Mouse (Mus musculus) hematopoietic stem cell, adult 5-6 weeks (primary cell): Measurements from ENCODE around the gene Tanc1. TPM values are rescaled to one million over a fixed set of nuclear protein-coding genes. Genes with fewer than 3 reads are reported as not detected.

ENCODE experiments used
- ATAC-seq, 2 experiments: fragments of 125-278 bp in 1 of 2; replicated peaks in 1 of 2; 2 replicates each; pipeline ENCODE4 v1.8.0; 2016 to 2017; ENCODE audit warnings: inconsistent platforms in 2 of 2, mild to moderate bottlenecking in 2 of 2, moderate number of reproducible peaks in 2 of 2, low read depth in 1 of 2, moderate TSS enrichment in 1 of 2; ENCODE audit not compliant: low FRiP score in 2 of 2, poor library complexity in 2 of 2, severe bottlenecking in 2 of 2, insufficient read depth in 1 of 2, low TSS enrichment in 1 of 2
- total RNA-seq: library from RNA; stranded (forward); fragments of 172-1452, 232-1000 nt; gene quantifications from 2 replicates; pipeline ENCODE4 v1.2.3, GENCODE M21; 2017

The Tanc1 gene
- total RNA-seq, 1 experiment from 2014 or later = 11.0 TPM

GRCm38 (mm10) chr2:59783055-59783831 is 171.4 kb downstream of the Tanc1 start:
- ATAC-seq = no peak

GRCm38 (mm10) chr2:59783832-59784627 is 172.2 kb downstream of the Tanc1 start:
- no peak for ATAC-seq

- no peak for ATAC-seq
Observed at GRCm38 (mm10) chr2:59784628-59784883, 172.7 kb downstream of the Tanc1 start.

- no peak for ATAC-seq
Observed at GRCm38 (mm10) chr2:59785597-59785996, 173.8 kb downstream of the Tanc1 start.

- ATAC-seq = no peak
Observed at GRCm38 (mm10) chr2:59788704-59789500, 177.1 kb downstream of the Tanc1 start.

- no peak for ATAC-seq
Observed at GRCm38 (mm10) chr2:59791596-59791995, 179.8 kb downstream of the Tanc1 start.

GRCm38 (mm10) chr2:59793337-59793736 is 181.5 kb downstream of the Tanc1 start:
- ATAC-seq = no peak

GRCm38 (mm10) chr2:59794838-59795237 is 183.0 kb downstream of the Tanc1 start:
- ATAC-seq = no peak

- no peak for ATAC-seq
Observed at GRCm38 (mm10) chr2:59798934-59799532, 187.2 kb downstream of the Tanc1 start.

- no peak for ATAC-seq
Observed at GRCm38 (mm10) chr2:59799572-59799971, 187.7 kb downstream of the Tanc1 start.

GRCm38 (mm10) chr2:59800481-59801266 is 188.8 kb downstream of the Tanc1 start:
- ATAC-seq = peak; percentile 60 to 67

GRCm38 (mm10) chr2:59802722-59803387 is 191.0 kb downstream of the Tanc1 start:
- ATAC-seq = peak; percentile 35 to 52; a peak in 3 of 4 replicates

- ATAC-seq = no peak
Observed at GRCm38 (mm10) chr2:59805595-59805994, 193.8 kb downstream of the Tanc1 start.

GRCm38 (mm10) chr2:59806038-59806437 is 194.2 kb downstream of the Tanc1 start:
- ATAC-seq = no peak

- ATAC-seq = no peak
Observed at GRCm38 (mm10) chr2:59808608-59809007, 196.8 kb downstream of the Tanc1 start.

GRCm38 (mm10) chr2:59810039-59810438 is 198.2 kb downstream of the Tanc1 start:
- no peak for ATAC-seq
